Mouse (Mus musculus) CD4-positive helper T cell, adult 2 months (primary cell): ENCODE results near the gene Ptprj.
A peak's percentile ranks its signal among the peaks of the same experiment; 100 is the strongest.

Experiments
- DNase-seq: peaks from one replicate; pipeline ENCODE4 v3.0.0-alpha.2; 2012; ENCODE audit warnings: low read depth, missing footprints, low spot score

The Ptprj gene

GRCm38 (mm10) chr2:90525807-90526206 lies 54.6 kb downstream of the Ptprj start:
- no peak for DNase-seq

DNA sequence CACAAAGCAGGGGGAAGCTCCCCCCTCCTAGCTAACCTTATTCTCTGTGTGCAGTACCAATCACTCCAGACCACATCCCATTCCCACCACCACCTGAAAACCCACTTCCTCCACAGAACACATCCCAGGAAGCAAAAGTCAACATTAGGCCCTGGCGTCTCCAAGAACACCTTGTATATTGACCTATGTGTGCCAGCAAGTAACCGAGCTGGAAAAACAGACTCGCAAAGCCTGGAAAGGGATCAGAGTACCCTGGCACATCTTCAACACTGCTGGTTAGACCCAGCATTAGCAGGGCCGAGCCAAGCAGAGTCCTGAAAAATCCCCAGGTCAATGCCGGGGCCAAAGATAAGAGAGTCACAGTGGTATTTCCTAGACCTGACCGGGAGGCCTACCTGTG lies 58.0 kb downstream of the Ptprj start:
- DNase-seq: no peak

DNA sequence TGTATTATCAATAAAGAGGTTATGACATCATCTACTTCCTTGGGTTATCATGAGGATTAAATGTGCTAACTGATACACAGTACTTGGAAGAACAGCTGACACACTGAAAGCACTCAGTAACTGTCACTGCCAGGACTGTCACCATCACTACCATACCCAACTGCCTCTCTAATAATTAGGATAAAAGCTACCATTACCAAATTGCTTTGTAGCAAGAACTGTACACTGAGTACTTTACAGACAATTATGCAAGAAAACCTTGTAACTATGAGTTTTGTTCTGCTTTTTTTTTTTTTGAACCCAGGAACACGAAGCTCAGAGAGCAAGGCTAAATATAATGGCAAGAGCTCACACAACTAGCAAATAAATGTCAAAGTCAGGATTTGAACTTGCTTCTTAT lies 58.5 kb downstream of the Ptprj start:
- DNase-seq: no peak

- DNase-seq: no peak
Measured at GRCm38 (mm10) chr2:90518296-90518695, 62.2 kb downstream of the Ptprj start.

- DNase-seq: no peak
Measured at GRCm38 (mm10) chr2:90514969-90515368, 65.5 kb downstream of the Ptprj start.

DNA sequence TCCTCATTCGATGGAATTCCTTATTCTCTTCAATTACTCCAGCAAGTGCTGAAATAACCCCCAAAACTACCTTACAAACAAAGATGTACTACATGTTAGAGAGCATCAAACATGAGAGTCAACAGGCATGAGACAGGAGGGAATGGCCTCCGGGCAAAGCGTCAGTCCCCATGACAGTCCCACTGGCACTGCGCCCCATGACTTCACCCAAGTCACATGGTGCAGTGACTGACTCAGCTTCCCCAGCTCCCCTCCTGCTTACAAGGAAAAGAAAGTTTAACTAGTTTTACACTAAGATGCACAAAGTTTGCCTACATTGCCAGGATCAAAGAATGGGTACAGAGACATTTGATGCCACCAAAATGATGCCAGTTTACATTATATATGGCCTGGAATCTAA lies 71.2 kb downstream of the Ptprj start:
- DNase-seq: no peak

DNA sequence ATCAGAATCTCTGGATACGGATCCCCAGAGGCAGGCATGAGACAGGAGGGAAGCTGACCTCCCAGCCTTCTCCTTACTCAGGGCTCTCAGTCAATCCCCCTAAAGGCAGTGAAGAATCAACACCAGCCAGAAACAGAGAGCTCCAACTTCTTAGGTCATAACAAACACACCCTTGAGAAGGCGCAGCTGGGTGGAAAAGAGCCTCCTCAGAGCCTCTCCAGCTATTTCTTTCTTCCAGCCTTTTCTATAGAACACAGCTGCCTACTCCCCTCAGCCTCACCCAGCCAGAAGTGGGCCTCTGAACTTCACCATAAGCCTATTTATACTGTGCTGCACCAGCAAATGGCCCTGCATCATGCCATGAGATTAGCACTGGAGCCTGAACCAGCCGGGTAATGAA lies 74.3 kb downstream of the Ptprj start:
- no peak for DNase-seq

- peak; percentile 32 for DNase-seq
Measured at GRCm38 (mm10) chr2:90504731-90505171, 75.7 kb downstream of the Ptprj start.

DNA sequence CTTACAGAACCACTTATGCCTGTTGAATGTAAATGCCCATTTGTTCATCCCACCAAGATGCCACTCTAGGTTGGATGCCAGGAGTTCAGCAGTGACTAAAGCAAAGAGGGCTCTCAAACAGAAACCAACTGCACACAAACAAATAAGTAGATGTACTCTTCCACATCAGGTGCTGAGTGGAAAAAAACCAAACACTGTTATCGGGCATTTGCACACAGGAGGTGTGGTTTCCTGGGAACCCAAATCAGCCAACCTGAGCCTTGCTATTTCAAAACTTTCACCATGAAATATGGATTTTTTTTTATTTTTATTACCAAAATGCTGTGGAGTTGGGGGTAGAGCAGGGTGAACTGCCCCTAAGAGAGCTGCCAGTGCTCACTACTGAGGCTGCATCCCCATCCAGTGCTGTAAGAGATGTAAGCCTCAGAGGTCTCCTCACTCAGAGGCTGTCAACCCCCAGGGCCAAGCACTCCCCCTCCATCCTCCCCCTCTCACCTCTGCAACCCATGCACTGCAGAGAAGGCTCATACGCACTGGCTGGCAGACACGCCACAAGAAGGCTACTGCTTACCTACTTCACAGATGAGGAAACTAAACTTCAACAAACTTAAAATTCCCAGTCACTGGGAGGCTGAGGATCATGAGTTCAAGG lies 77.1 kb downstream of the Ptprj start:
- no peak for DNase-seq

- DNase-seq: no peak
Measured at GRCm38 (mm10) chr2:90502738-90503137, 77.7 kb downstream of the Ptprj start.

GRCm38 (mm10) chr2:90501708-90502107 lies 78.7 kb downstream of the Ptprj start:
- DNase-seq: no peak

DNA sequence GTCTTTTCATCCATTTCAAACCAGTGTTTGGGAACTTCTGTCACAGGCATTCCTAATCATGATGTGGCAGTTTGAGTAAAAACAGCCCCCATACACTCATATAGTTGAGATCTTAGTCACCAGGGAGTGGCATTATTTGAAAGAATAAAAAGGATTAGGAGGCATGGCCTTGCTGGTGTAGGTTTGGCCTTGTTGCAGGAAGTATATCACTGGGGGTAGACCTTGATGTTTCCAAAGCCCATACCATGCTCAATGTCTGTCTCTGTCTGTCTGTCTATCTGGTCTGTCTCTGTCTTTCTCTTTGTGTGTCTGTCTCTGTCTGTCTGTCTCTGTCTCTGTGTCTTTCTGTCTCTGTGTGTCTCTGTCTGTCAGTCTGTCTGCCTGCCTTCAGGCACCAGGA lies 79.6 kb downstream of the Ptprj start:
- DNase-seq: no peak

GRCm38 (mm10) chr2:90499002-90499401 lies 81.4 kb downstream of the Ptprj start:
- DNase-seq: no peak

GRCm38 (mm10) chr2:90497551-90497950 lies 82.9 kb downstream of the Ptprj start:
- no peak for DNase-seq

DNA sequence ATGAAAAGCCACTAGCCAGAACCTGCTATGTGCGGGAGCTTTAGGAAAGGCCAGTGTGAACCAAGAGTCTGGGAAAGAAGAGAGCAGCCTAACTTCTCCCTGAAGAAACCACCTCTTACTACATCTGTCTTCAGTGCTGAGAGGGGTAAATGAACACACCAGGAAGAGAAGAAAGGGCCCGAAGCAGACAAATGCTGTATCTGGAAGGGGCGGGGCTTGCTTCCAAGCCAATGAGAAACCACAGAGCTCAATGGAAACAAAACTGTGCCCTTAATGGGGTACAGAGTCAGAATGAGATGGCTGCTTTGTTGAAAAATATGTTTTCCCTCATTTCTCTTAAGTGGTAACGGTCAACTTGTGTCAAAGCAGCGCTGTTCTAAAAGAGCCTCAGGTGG lies 83.8 kb downstream of the Ptprj start:
- DNase-seq: peak; percentile 20

DNA sequence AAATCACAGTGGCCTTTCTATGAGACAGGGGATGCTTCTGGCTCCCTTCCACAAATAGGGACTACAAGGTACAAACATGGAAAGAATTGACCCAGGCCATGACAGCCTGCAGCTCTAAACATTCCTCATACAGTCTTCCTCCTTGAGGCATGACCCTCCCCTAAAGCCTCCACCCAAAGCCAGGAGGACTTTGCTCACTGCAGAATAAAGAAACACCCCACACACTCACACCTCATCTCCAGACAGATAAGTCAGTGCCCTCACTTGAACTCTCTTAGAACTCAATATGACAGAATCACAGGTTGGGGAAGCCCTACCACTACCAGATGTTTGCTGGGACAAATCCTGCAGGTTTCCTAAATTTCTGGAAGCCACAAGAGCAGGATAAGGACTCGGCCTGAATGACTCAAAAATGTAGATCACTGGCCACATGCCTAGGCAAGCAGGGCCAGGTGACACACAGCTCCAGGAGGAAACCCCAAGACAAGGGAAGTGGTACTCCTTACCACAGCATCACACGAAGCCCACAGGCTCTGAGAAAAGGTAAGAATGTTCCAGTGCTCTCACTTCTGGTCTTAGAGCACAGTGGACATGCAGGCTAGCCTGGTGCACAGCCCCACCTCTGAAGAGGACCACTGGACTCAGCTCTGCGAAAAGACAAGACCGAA lies 84.3 kb downstream of the Ptprj start:
- DNase-seq: peak; percentile 19

GRCm38 (mm10) chr2:90490279-90491046 lies 90.0 kb downstream of the Ptprj start:
- DNase-seq: peak; percentile 42

DNA sequence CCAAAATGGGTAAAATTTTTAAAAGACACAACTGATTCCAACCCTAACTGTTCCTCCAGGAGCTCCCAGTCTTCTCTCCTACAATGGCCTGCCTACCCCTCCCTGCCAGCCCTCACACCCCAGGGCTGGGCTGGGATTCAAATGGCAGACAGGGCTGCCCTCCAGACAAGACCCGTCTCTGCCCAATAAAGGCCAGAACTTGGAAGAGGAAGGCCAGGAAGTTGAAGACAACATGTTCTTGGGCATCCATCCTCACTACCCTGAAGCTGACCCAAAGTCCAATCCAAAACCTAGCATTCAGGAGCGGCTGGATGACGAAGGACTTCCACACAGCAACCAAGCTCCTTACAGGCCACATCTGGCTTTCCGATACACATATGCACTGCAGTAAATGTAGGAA lies 90.6 kb downstream of the Ptprj start:
- DNase-seq: no peak

DNA sequence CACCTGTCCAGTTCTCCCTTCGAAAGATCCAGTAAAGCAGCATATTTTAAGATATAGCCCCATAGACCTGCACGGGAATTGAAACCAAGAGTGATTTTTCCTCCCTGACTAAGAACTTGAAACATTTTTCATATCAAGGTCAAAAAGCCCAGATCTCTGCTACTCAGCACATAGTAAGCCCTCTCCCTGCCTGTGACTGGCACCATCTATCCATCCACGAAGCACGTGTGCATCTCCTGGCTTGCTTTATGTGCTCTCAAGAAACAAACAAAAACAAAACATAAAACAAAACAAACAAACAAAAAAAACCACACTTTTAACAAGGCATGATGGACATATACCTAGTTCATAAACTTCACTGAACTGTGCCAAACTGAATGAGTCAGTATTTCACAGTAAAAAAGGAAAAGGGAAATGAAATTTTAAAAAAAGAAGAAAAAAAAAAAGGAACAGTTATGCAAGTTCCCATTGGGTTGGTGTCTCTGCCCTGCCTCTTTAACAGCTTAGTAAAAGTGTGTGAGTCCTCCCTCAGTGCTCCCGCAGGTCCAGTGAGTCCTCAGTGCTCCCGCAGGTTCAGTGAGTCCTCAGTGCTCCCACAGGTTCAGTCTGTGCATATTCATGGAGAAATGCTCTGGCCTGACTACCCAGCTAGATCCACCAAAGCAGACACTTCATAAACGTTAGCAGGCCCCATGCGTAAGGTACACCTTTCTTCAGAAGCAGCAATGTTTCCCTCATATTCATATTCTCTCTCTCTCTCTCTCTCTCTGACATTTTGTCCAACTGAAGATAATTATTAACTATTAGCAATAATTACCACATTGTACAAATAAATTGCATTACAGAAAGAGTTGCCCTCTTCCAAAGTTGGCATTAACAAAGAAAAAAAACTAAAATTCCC lies 91.5 kb downstream of the Ptprj start:
- DNase-seq: no peak

- DNase-seq: peak; percentile 64
Measured at GRCm38 (mm10) chr2:90487471-90488238, 92.8 kb downstream of the Ptprj start.

GRCm38 (mm10) chr2:90486226-90486755 lies 94.2 kb downstream of the Ptprj start:
- no peak for DNase-seq
